17 mouse cellular contexts compared by ENCODE assay signal in genomic region chr1:40235597-40236249, GRCm38 (mm10). TPM values are rescaled to one million over a fixed set of nuclear protein-coding genes. Genes with fewer than 3 reads are reported as not detected.
DNase-seq lines count a peak whose midpoint lies in the region; ATAC-seq and TF ChIP-seq lines count a peak whose summit lies in the region.
"Had no signal": no experiment of that assay in that cellular context is flagged by ENCODE, and none has a peak within 500 bp of the region (broad histone marks: within the 10 kb centered on the region; RNA-seq: fewer than 3 reads in every experiment).

No protein-coding gene starts in this region.

- DNase-seq in heart, postnatal 0 days (ENCODE audit: low spot score), result peak; percentile 14
- no peak for DNase-seq in heart, postnatal 14 days
- no peak for DNase-seq in left cerebral cortex, adult 2 months (ENCODE audit: extremely low spot score in 1 of 2, low spot score in 2 of 2)
- no peak for DNase-seq in left cerebral cortex, postnatal 4 days
- peak; percentile 89 for DNase-seq in 3T3-L1 (ENCODE audit: low read depth, low spot score)
- DNase-seq in thymus, postnatal 14 days, result no peak
- no peak for DNase-seq in kidney, adult 9 months
- DNase-seq: cerebellum, postnatal 14 days; heart, postnatal 10 days; midbrain, embryonic 14.5 days had no signal

- TF ChIP-seq CTCF in heart, postnatal 0 days (IDR thresholded peaks at IDR 0.05; ENCODE audit: low read depth), result no peak
- TF ChIP-seq CTCF in left cerebral cortex, adult 2 months (IDR thresholded peaks at IDR 0.05), result no peak
- TF ChIP-seq CTCF in embryonic fibroblast, embryonic 13.5 days (IDR thresholded peaks at IDR 0.05; ENCODE audit: borderline replicate concordance, insufficient read depth, low read length), result no peak

- TF ChIP-seq POLR2A in embryonic fibroblast, embryonic 13.5 days (IDR thresholded peaks at IDR 0.05; ENCODE audit: low read depth, low read length), result no peak; the same call in 1 of the 2 replicates

- H3K27me3 ChIP-seq in heart, postnatal 0 days (ENCODE audit: control insufficient read depth, insufficient read depth, low read length), result no peaks in the 10 kb centered on the region
- H3K27me3 ChIP-seq: forebrain, embryonic 15.5 days; hindbrain, embryonic 13.5 days; limb, embryonic 15.5 days; stomach, embryonic 15.5 days had no signal

- H3K9me3 ChIP-seq in heart, postnatal 0 days (replicated peaks; ENCODE audit: control insufficient read depth, low read length), result no peaks in the 10 kb centered on the region
- H3K9me3 ChIP-seq: forebrain, embryonic 15.5 days; hindbrain, embryonic 13.5 days; limb, embryonic 15.5 days; stomach, embryonic 15.5 days had no signal

- no peak overlapping the region for H3K4me2 ChIP-seq in heart, postnatal 0 days (ENCODE audit: low read depth, low read length)
- H3K4me2 ChIP-seq: forebrain, embryonic 15.5 days; hindbrain, embryonic 13.5 days; limb, embryonic 15.5 days; stomach, embryonic 15.5 days had no signal

- H3K36me3 ChIP-seq in heart, postnatal 0 days (replicated peaks; ENCODE audit: control insufficient read depth, insufficient read depth, low read length), result no peaks in the 10 kb centered on the region
- H3K36me3 ChIP-seq: forebrain, embryonic 15.5 days; hindbrain, embryonic 13.5 days; limb, embryonic 15.5 days; stomach, embryonic 15.5 days had no signal

- H3K4me3 ChIP-seq in heart, postnatal 0 days (ENCODE audit: low read depth, low read length), result no peak overlapping the region
- no peak overlapping the region for H3K4me3 ChIP-seq in left cerebral cortex, adult 2 months
- H3K4me3 ChIP-seq in embryonic fibroblast, embryonic 13.5 days (ENCODE audit: insufficient read depth, low read length), result no peak overlapping the region
- H3K4me3 ChIP-seq: erythroblast, embryonic 14.5 days; forebrain, embryonic 15.5 days; hindbrain, embryonic 13.5 days; limb, embryonic 15.5 days; stomach, embryonic 15.5 days had no signal

- no peak for TF ChIP-seq EP300 in heart, postnatal 0 days (IDR thresholded peaks at IDR 0.05; ENCODE audit: low read depth)

- no peak overlapping the region for H3K27ac ChIP-seq in heart, postnatal 0 days (ENCODE audit: low read depth)
- peak overlapping the region; percentile 24 for H3K27ac ChIP-seq in left cerebral cortex, adult 2 months
- peak overlapping the region; percentile 94 for H3K27ac ChIP-seq in embryonic fibroblast, embryonic 13.5 days (ENCODE audit: insufficient read depth, low read length)
- H3K27ac ChIP-seq: forebrain, embryonic 15.5 days; hindbrain, embryonic 13.5 days had no signal

- H3K9ac ChIP-seq in heart, postnatal 0 days (replicated peaks; ENCODE audit: low read depth, low read length), result no peak overlapping the region
- H3K9ac ChIP-seq: forebrain, embryonic 15.5 days; hindbrain, embryonic 13.5 days; limb, embryonic 15.5 days; stomach, embryonic 15.5 days had no signal

- H3K4me1 ChIP-seq in heart, postnatal 0 days (ENCODE audit: control insufficient read depth, insufficient read depth), result no peaks in the 10 kb centered on the region
- H3K4me1 ChIP-seq in embryonic fibroblast, embryonic 13.5 days (ENCODE audit: control insufficient read depth, insufficient read depth, low read length), result peaks cover 35% of the 10 kb centered on the region
- H3K4me1 ChIP-seq: forebrain, embryonic 15.5 days had no signal

- 72% methylated on average over 5 of the region's 5 CpGs for WGBS in heart, postnatal 0 days

- intact Hi-C loops in heart, postnatal 14 days (cut with DNase I), result no loop called here
- intact Hi-C loops in left cerebral cortex, adult 2 months (cut with DNase I), result loop anchor here (2.0 kb wide), 1 partner anchor 123 kb away; no protein-coding TSS in a partner anchor
- intact Hi-C loops in left cerebral cortex, postnatal 4 days (cut with DNase I), result no loop called here

- no peak for ATAC-seq in heart, postnatal 0 days (ENCODE audit: insufficient read depth, low read depth)
- ATAC-seq: forebrain, embryonic 15.5 days; intestine, embryonic 16.5 days had no signal

RNA-seq across cellular contexts. Expression of gene Il1r1, which starts 10.8 kb away (rescaled TPM):
- 4.7 and 5.2 TPM in 2 replicates for total RNA-seq in heart, postnatal 0 days (2014; rRNA removed; ENCODE audit: low replicate concordance)
- 5.1 and 5.6 TPM in 2 replicates for polyA plus RNA-seq in heart, postnatal 0 days (2015; fragmentation: Nextera tagmentation; extraction: Ambion mirVana)
- total RNA-seq in heart, postnatal 14 days (2021), result 1 to 10 TPM; 6.9 to 7.4 TPM
- 1 to 10 TPM; 2.5 to 3.2 TPM for total RNA-seq in left cerebral cortex, adult 2 months (2021)
- total RNA-seq in left cerebral cortex, postnatal 4 days (2021), result 1 to 10 TPM; 1.2 to 1.4 TPM
- 45.8 and 72.2 TPM in 2 replicates for polyA plus RNA-seq in embryonic fibroblast, embryonic 13.5 days (2011; ENCODE audit: insufficient read length, low read depth, missing spikeins)

Comparison
In these comparisons a context has a peak if more than half of its experiments do, and no peak if none do; other contexts are left out.
1. DNase-seq: peak in heart, postnatal 0 days (single experiment) and 3T3-L1 (single experiment); none in heart, postnatal 14 days (0 of 2), left cerebral cortex, adult 2 months (0 of 2), left cerebral cortex, postnatal 4 days (single experiment), thymus, postnatal 14 days (single experiment) and kidney, adult 9 months (single experiment).